Mouse (Mus musculus): ENCODE data around the gene Apol7a.

Apol7a gene

DNA sequence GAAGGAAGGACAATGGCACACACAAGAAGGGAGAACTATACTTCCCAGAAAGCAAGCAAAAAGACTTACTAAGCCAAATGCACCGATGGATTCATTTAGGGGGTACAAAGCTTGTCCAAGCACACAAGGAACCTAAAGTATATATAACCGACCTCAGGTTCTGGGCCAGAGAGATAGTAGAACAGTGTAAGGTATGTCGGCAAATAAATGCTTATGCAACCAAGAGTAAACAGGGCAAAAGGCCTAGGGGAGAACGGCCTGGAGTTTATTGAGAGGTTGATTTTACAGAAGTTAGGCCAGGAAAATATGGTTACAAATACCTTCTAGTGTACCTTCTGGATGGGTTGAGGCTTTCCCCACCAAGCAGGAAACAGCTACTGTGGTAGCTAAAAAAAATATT lies 21.5 kb downstream of the Apol7a start:
- no peak for DNase-seq (ENCODE audit: low read depth in 2 of 2, low spot score in 2 of 2)

DNA sequence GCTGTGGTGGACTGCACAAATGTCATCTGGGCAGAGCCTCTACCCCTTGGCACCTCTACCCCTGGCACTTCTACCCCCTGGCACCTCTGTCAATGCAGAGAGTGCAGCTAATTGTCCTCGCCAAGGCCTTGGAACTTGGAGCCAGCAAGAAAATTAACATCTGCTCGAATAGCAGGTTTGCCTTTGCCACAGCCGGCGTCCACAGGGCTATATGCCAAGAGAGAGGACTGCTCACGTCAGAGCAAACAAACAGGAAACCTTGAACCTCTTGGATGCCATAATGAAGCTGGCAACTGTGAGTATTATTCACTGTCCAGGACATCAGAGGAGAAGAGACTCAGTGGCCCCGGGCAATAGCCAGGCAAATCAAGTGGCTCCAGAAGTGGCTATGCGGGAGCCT lies 22.0 kb downstream of the Apol7a start:
- DNase-seq (ENCODE audit: low read depth in 2 of 2, low spot score in 2 of 2), result no peak

DNA sequence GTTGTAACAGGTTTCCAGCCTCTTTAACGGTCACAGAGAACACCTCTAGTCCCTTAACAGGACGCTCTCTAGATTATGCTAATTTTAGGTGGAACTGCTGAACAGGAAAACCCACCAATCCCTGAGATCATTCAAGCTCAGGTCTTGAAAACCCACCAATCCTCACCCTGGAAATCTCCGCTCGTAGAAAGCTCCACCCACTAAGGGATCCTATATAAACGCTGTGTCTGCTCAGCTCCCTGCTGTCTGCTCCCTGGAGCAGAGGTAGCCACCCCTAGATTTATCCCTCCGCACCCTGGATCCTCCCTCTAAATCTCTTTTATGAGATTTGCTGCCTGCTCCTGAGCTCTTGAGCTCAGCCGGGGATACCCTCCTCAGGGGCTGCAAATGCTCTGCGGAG lies 28.3 kb downstream of the Apol7a start:
- DNase-seq (ENCODE audit: low read depth in 2 of 2, low spot score in 2 of 2), result no peak

DNA sequence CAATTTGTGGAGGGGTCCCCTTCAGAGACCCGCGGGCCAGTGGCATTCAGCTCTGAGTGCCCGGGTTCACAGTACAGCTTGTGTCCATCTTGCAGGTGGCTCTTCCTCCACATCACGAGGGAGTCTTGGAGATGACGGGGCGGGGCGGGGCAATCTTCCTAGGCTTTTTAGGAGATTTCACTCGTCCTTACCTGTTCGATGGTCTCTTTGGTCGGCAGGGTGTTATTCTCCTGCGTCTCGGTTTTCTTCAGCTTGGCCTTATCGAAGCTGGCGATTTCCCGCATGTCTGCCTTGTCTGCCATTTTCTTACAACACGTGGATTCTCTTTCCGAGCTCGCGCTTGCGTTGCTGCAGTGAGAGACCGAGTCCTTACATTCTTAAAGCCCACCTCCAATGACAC lies 28.9 kb downstream of the Apol7a start:
- no peak for DNase-seq (ENCODE audit: low read depth in 2 of 2, low spot score in 2 of 2)

- DNase-seq (ENCODE audit: low read depth in 2 of 2, low spot score in 2 of 2), result no peak
These were observed 30.0 kb downstream of the Apol7a start for GRCm38 (mm10) chr15:77368818-77369320.

- peak; percentile 85 to 90 for DNase-seq (ENCODE audit: low read depth in 2 of 2, low spot score in 2 of 2)
These were observed 30.8 kb downstream of the Apol7a start for GRCm38 (mm10) chr15:77368148-77368547.

DNA sequence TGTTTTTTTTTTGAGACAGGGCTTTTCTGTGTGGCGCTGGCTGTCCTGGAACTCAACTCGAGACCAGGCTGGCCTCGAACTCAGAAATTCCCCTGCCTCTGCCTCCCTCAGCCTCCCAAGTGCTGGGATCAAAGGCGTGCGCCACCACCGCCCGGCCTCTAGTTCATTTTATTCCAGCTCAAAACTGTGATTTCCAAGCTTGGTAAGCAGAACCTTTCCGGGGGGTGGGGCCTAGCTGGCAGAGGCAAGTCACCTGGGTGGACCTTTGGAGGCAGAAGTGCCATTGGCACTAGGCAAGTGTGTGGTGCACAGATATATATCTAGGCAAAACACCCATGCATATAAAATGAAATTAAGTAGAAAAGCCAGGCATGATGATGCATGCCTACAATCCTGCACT lies 31.4 kb downstream of the Apol7a start:
- no peak for DNase-seq (ENCODE audit: low read depth in 2 of 2, low spot score in 2 of 2)

- DNase-seq (ENCODE audit: low read depth in 2 of 2, low spot score in 2 of 2), result peak; percentile 24 to 47
These were observed 32.0 kb downstream of the Apol7a start for GRCm38 (mm10) chr15:77366706-77367484.

GRCm38 (mm10) chr15:77365700-77366570 lies 33.0 kb downstream of the Apol7a start:
- no peak for DNase-seq (ENCODE audit: low read depth in 2 of 2, low spot score in 2 of 2)

GRCm38 (mm10) chr15:77364026-77364425 lies 34.9 kb downstream of the Apol7a start:
- no peak for DNase-seq (ENCODE audit: low read depth in 2 of 2, low spot score in 2 of 2)

- DNase-seq (ENCODE audit: low read depth in 2 of 2, low spot score in 2 of 2), result no peak
These were observed 35.3 kb downstream of the Apol7a start for GRCm38 (mm10) chr15:77363578-77363977.

DNA sequence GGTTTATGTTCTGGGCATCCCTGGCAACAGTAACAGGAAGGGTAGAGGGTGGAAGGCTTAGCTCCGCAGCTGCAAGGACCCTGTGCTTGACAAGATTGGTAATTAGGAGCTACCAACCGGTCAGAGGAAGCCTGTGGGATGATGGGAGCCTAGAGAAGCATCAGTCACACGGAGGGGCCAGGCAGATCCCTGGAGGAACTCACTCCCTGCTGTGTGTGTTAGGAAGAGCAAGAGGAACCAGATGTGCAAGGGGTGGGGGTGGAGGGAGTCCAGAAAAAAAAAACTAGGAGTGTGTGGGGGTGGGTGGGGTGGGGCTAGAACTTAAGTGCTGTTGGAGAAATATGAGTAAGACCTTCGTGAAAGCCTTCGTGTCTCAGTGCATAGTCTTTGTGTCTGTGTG lies 36.0 kb downstream of the Apol7a start:
- no peak for DNase-seq (ENCODE audit: low read depth in 2 of 2, low spot score in 2 of 2)

- no peak for DNase-seq (ENCODE audit: low read depth in 2 of 2, low spot score in 2 of 2)
These were observed 39.0 kb downstream of the Apol7a start for GRCm38 (mm10) chr15:77359905-77360304.

DNA sequence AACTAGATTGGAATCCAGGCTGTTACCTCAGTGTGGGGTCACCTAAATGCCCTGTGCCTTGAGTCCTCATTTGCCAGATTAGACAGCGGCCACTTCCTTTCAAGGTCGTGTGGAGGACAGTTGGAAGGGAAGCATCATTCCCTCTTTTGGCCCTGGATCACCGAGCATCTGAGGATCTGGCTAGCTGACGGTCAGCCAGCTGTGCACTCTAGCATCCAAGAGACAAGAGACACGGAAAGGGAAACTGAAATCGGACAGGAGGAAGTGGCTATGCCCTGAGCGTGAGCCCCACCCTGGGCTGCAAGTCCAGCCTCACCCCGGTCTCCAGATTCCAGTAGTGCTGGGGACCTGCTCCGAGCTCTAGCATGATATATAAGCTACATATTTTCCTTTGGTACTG lies 39.4 kb downstream of the Apol7a start:
- no peak for DNase-seq (ENCODE audit: low read depth in 2 of 2, low spot score in 2 of 2)

DNA sequence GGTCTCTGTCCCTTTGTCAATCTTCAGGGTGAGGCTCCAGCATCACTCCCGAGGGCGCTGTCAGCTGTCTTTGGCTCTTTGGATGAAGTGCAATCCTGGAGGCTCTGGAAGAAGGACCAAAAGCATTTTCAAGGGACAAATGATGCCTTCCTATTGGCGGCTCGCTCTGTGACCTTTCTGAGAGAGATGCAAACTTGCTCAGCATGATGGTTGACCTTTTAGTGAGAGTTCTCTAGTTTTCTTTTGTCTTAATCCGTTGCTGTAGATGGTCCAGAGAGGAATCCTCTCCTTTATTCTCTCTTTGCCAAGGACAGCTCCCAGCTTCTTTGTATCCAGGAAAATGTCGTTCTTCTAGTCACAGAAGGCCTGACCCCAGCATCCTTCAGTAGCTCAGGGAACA lies 39.8 kb downstream of the Apol7a start:
- DNase-seq (ENCODE audit: low read depth in 2 of 2, low spot score in 2 of 2), result no peak

DNA sequence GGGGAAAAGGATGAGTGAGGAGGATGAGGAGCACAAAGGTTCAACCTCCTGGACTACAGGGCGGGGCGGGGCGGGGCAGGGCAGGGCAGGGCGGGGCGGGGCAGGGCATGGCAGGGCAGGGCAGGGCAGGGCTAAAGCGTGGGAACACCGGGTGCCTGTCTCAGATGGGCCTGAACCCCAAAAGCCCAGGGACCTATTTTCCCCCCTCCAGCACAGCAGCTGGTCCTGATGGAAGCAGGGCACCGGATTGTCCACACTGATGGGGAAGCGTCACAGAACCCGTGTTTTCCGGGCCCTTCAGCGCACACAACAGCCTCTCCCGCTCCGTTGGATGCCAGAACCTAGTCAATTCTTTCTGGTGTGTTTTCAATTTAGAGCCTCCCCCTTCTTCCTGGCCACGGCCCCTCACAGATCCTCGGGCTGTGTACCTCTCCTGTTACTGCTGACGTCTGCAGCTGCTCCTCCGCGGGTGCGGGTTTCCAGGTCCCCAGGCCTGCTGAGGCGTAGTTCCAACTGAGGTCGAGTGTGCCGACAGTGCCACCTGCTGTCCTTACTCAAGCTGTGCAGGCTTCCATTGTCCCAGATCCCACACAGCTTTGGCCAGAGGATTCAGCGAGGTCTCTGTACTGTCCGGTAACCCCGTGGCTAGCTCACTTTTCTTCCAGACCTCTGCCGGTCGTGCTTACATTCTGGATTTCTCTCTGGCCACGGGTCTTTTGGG lies 40.4 kb downstream of the Apol7a start:
- peak; percentile 44 to 51 for DNase-seq (ENCODE audit: low read depth in 2 of 2, low spot score in 2 of 2)

GRCm38 (mm10) chr15:77356248-77356810 lies 42.6 kb downstream of the Apol7a start:
- DNase-seq (ENCODE audit: low read depth in 2 of 2, low spot score in 2 of 2), result no peak

DNA sequence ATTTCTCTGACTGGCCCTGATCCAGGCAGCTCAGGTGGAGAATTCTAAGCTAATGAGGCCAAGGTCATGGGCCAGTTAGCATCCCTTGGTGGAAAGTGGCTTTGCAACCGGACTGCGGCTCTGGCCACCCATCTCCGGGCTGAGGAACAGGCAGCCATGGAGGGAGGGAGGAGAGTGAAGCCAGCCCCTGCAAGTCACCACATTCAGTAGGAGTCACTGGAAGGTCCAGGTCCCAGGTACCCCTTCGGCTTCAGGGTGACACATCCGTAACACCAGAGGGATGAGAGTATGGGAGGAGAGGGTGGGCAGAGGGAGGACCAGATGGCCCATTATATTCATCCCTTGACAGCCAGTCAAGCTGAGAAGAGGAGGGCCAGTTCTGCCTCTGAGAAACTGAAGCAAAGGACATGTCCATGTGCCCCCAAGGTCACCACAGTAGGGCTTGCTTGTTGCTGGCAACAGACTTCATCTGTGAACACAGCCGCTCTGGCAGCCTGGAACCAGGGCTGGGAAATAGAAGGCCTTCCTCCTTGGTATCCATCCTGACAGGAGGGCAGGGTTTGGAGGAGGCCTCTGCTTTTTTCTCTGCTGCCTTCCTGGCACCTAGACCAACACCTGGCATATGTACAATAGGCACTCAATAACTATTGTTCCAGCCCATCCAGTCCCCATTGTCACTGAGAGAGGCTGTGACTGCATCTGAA lies 43.9 kb downstream of the Apol7a start:
- DNase-seq (ENCODE audit: low read depth in 2 of 2, low spot score in 2 of 2), result no peak

DNA sequence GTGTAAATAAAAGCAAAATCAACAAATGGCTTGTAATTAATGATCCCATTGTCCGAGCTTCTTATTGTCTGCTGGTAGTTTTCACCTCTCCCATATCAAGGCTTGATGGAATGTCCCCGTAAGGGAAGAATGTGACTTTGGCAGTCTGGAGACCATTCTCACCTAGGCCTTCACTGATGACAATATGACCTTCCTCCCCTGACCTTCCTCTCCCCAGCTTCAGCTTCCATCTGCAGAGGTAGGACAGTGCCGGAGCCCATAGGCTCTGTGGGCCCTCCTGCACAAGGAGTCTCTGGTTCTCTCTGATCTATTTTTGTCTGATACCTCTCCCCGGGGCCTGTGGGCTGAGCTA lies 44.4 kb downstream of the Apol7a start:
- DNase-seq (ENCODE audit: low read depth in 2 of 2, low spot score in 2 of 2), result no peak

DNA sequence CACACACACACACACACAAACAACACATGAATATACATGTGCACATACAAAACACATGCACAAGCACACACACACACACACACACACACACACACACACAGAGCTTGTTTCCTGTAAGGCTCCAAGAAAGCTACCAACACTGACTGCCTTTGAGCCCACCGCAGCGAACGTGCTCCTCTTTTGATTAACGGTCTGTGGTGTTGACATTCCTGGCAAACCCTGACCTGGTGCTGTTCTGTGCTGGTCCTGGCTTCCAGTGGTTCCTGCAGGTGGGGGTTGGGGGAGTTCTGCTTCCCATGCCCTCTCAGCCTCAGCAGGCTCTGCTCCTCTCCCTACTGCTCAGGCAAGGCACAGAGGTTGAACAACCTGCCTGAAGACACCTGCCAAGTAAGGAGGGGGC lies 45.1 kb downstream of the Apol7a start:
- no peak for DNase-seq (ENCODE audit: low read depth in 2 of 2, low spot score in 2 of 2)

DNA sequence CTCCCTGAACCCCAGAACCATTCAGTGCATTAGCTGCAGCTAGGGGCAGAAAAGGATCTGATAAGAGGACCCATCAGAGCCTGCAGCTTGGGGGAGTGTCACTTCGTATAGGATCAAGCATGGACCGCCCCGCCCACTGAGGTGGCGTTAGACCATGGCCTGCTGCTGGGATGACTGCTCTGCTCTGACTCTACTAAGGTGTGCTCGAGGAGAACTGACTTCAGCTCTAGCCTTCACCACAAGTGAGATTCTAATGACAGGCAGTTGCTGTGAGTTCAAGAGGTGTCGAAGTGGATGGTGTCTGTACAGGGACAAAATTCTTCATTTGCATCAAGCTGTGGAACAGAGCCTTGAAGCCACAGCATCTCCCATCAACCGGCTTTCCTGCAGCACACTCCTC lies 46.0 kb downstream of the Apol7a start:
- DNase-seq (ENCODE audit: low read depth in 2 of 2, low spot score in 2 of 2), result no peak

Measured in CD8-positive naive resting alpha-beta T cell, adult 2 months (primary cell).